Mouse (Mus musculus) ES-Bruce4 (cell line): ENCODE results near the gene Csnk1g2. TPM values are rescaled to one million over a fixed set of nuclear protein-coding genes. Genes with fewer than 3 reads are reported as not detected.

Experiments
- H3K27ac ChIP-seq: 2 replicates; pipeline ENCODE4 v1.5.1; 2012; ENCODE audit warnings: low read length, inconsistent platforms; ENCODE audit not compliant: insufficient read depth
- H3K27me3 ChIP-seq: 2 replicates; pipeline ENCODE4 v1.6.1; 2012; ENCODE audit warnings: mild to moderate bottlenecking, low read length, inconsistent platforms; ENCODE audit not compliant: control insufficient read depth, poor library complexity, insufficient read depth, severe bottlenecking
- H3K36me3 ChIP-seq: 2 replicates; pipeline ENCODE4 v1.6.1; 2012; ENCODE audit warnings: inconsistent platforms, mild to moderate bottlenecking, low read length, moderate library complexity; ENCODE audit not compliant: control insufficient read depth, poor library complexity, insufficient read depth, severe bottlenecking
- H3K4me1 ChIP-seq: one replicate; pipeline ENCODE4 v1.8.1; 2011; ENCODE audit warnings: low read length; ENCODE audit not compliant: control insufficient read depth, insufficient read depth
- H3K4me3 ChIP-seq: 2 replicates; pipeline ENCODE4 v1.5.1; 2011; ENCODE audit warnings: low read depth, mild to moderate bottlenecking, low read length
- H3K9ac ChIP-seq: 2 replicates; pipeline ENCODE4 v1.6.1; 2012; ENCODE audit warnings: low read depth, mild to moderate bottlenecking, inconsistent platforms; ENCODE audit not compliant: poor library complexity, severe bottlenecking
- H3K9me3 ChIP-seq: replicated peaks from 2 replicates; pipeline ENCODE4 v1.6.1; 2012; ENCODE audit warnings: mild to moderate bottlenecking, low read length, inconsistent platforms; ENCODE audit not compliant: control insufficient read depth, poor library complexity, insufficient read depth, severe bottlenecking
- CTCF ChIP-seq: IDR thresholded peaks from one replicate; pipeline ENCODE4 v1.8.1; 2011; ENCODE audit warnings: low read depth, low read length
- EP300 ChIP-seq: IDR thresholded peaks from 2 replicates; pipeline ENCODE4 v1.6.1; 2011; ENCODE audit warnings: low read depth, low read length; ENCODE audit not compliant: insufficient read depth
- POLR2A ChIP-seq: IDR thresholded peaks from one replicate; pipeline ENCODE4 v1.8.1; 2011; ENCODE audit warnings: low read length; ENCODE audit not compliant: insufficient read depth
- polyA plus RNA-seq: library from polyadenylated mRNA; stranded (reverse); fragments of >200 nt; gene quantifications from 2 replicates; pipeline ENCODE4 v1.2.4, GENCODE M21; 2011; ENCODE audit warnings: low read depth; ENCODE audit not compliant: missing spikeins, insufficient read depth, insufficient read length

Csnk1g2 gene
- polyA plus RNA-seq, 1 experiment, result 82.7 TPM

DNA sequence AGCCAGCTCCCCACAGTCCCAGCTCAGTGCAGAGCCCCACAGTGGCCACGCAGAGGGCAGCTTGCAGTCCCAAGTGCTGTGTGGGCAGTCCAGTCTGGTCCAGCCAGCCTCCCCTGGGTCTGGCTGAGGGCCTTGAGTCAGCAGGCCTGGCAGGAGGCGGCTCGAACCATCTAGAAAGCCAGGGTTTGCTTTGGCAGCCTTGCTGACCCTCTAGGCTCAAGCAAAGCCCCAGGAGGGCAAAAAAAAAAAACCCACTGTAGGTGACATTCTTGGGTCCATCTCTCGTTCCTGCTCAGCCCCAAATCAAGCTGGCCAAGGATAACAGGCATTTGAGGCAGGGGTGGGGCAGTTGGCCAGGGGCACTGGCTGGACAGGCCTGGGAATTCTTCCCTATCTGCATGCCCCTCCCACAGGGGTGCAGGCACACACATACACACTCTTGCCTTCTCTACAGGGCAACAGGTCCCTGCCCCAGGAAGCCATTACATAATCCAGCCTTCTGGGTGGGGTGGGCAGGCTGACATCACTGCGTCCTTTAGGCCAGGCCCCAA is 51.6 kb downstream of the Csnk1g2 start:
- Histone ChIP-seq H3K36me3 (peaks cover 5% of the 10 kb centered on the region), H3K9me3 (no peaks in the 10 kb centered on the region), H3K27me3 (no peaks in the 10 kb centered on the region), H3K4me3 (no peak overlapping the region), H3K4me1 (peaks cover under 1% of the 10 kb centered on the region), H3K27ac (no peak overlapping the region), H3K9ac (no peak overlapping the region)
- TF ChIP-seq EP300, result no peak
- TF ChIP-seq CTCF, result no peak
- no peak for TF ChIP-seq POLR2A

DNA sequence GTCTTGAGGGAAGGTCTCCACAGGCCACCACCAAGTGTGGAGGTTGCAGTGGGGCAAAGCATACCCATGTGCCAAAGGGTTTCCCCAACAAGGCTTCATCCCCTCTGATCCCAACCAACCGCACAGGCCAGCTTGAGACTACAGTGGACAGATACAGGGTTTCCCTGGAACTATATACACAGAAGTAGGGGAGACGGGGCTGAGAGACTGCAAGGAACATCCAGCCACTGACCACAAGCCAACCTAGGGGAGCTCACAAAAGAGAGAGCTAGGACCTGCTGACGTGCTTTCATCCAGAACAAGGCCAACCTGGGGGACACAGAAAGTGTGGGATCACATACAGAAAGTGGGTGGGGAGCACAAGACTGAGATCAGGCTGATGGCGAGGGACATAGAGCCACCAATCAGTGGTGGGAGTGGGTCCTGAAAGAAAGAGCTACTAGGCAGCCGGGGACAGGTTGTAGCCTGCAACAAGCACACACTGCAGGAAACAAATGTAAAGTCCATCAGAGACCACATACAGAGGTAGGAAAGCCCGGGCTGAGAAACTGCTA is 52.3 kb downstream of the Csnk1g2 start:
- TF ChIP-seq POLR2A (no peak), EP300 (no peak), CTCF (no peak)
- H3K36me3 ChIP-seq, result peaks cover 4% of the 10 kb centered on the region; the same call in 1 of the 2 replicates
- H3K4me3 ChIP-seq, result peak overlapping the region; percentile 92
- H3K9me3 ChIP-seq, result no peaks in the 10 kb centered on the region
- no peak overlapping the region for H3K27ac ChIP-seq
- peaks cover 5% of the 10 kb centered on the region for H3K4me1 ChIP-seq
- H3K9ac ChIP-seq, result peak overlapping the region; percentile 94
- H3K27me3 ChIP-seq, result no peaks in the 10 kb centered on the region

DNA sequence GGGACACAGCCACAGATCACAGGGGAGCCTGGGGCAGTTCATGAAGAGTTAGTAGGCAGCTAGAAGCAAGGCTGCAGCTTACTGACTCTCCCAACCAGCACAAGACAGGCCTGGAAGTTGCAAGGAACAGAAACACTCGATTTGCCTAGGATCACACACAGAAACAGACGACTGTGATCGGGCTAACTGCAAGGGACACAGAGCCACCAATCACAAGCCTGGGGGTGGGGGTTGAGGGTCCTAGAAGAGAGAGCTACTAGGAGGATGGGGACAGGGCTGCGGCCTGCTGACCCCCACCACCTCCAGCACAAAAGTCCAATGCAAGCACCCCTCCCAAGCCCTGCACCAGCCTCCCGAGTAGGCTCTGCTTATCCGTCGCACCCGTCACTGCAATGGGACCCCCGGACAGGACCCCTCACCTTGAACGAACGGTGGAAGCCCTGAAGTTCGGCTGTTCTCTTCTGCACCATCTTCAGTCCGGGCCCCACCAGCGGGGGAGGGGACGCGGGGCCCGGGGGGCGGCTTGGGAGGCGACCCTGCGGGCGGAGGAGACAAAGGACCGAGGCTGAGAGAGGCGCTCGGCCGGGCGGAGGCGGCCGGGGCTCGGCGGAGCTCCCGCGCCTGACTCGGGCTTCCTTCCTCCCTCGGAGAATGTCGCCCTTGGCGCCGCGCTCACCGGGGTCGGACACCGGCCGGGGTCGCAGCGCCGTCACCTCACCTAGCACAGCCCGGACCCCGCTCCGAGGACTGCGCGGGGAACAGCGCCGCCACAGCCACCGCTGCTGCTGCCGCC is 53.0 kb downstream of the Csnk1g2 start:
- TF ChIP-seq CTCF (no peak), POLR2A (no peak), EP300 (no peak)
- no peak overlapping the region for H3K27ac ChIP-seq
- H3K4me1 ChIP-seq, result peaks cover 5% of the 10 kb centered on the region
- H3K9me3 ChIP-seq, result no peaks in the 10 kb centered on the region
- peaks cover 4% of the 10 kb centered on the region; the same call in 1 of the 2 replicates for H3K36me3 ChIP-seq
- H3K4me3 ChIP-seq, result peak overlapping the region; percentile 92
- H3K9ac ChIP-seq, result peak overlapping the region; percentile 94
- H3K27me3 ChIP-seq, result no peaks in the 10 kb centered on the region

DNA sequence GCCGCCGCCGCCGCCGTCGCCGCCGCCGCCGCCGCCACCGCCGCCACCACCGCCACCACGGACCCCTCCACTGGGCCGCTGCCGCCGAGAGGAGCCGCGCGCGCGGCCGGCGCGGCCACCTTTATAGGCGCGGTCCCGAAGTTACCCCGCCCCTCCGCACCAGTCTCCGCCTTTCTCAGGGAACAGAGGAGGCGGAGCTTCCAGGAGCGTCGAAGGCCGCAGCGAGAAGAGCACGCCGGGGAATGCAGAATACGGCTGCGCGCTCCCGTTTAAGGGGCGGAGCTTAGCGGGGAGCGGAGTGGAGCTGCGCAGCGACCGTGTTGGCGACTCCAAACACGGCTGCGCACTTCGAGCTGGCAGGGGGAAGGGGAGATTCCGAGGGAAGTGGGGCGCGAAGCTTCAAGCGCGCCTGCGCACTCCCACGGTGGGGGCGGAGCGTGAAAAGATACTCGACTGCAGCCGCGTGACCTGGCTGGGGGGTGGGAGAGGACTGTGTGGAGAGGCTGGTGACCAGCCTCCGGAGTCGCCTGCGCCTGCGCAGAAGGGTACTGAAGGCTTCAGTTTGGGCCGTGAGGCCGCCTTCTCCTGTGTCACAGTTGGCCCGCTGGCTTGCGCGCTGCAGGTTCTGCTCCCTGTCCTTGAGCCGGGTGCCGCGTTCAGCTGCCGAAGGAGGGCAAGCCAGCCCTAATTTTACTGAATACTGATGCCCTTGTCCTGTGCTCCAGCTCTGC is 53.7 kb downstream of the Csnk1g2 start:
- H3K27ac ChIP-seq, result peak overlapping the region; percentile 81
- TF ChIP-seq POLR2A, result peak; percentile 71
- no peak; the same call in 1 of the 2 replicates for TF ChIP-seq EP300
- H3K4me3 ChIP-seq, result peak overlapping the region; percentile 92
- no peaks in the 10 kb centered on the region for H3K27me3 ChIP-seq
- H3K9ac ChIP-seq, result peak overlapping the region; percentile 94
- no peaks in the 10 kb centered on the region for H3K9me3 ChIP-seq
- peaks cover 5% of the 10 kb centered on the region for H3K4me1 ChIP-seq
- peaks cover 3% of the 10 kb centered on the region; the same call in 1 of the 2 replicates for H3K36me3 ChIP-seq

DNA sequence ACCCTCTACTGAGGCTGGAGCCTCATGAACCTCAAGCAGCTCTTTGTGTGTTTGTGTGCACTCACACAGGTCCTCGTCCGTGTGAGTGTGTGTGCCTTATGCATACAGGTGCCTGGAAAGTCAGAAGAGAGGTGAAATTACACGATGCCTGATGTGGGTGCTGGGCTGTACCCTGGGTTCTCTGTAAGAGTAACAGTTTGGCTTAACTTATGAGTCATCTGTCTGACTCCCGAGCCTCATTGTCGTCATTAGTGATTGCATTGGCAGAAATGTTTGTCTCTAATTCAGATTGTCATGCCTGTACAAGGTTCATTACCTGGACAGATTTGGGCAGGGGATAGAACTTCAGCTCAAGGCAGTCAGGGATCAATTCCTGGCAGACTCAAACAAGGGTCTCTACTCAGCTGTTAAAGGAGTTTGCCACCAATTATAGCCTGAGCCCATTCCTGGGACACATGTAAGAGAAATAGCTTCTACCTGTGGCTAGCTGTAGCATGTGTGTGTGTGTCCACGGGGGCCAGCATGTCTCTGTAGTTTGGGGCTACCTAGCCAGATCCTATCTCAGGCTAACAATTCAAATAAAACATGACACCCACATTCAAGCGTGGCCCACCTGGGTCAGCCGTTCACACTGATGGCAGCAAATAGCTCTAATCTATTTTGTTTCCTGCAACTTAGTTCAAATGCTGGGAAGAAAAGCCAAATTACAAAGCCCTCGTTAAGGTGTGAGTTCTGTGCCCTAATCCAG is 54.7 kb downstream of the Csnk1g2 start:
- Histone ChIP-seq H3K4me3 (peak overlapping the region; percentile 92), H3K9ac (peak overlapping the region; percentile 80), H3K4me1 (peaks cover 5% of the 10 kb centered on the region), H3K27ac (peak overlapping the region; percentile 81), H3K9me3 (no peaks in the 10 kb centered on the region), H3K36me3 (no peaks in the 10 kb centered on the region), H3K27me3 (no peaks in the 10 kb centered on the region)
- no peak for TF ChIP-seq CTCF
- TF ChIP-seq EP300, result no peak
- no peak for TF ChIP-seq POLR2A
